ENCODE assay signal across 8 mouse cellular contexts in the genomic region with DNA sequence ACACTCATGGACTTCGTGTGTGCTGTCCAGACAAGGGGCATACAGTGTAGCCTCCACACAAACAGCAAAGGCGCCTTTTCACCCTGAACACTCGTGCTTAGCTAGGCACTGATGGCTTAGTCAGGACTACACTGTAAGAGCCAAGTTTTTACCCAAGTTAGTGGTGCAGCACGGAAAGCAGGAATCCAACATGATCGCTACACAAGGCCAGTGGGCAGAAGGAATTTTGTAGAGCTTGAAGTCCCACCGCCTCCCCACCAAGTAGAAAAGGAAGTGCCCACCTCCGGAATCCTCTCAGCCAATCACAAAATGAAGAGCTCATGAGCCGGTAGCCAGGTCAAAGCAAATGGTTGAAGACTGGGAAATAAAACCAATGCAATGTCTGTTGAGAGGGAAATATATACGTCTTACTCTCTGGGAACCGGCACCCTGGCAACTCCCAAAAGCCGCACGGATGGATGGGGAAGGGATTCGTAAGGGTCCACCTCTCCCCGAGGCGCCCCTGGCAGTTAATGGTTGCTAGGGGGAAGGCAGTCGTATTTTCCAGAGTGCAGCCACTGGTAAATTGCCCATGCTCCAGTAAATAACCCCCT. TPM values are rescaled to one million over a fixed set of nuclear protein-coding genes. Genes with fewer than 3 reads are reported as not detected.
DNase-seq lines count a peak whose midpoint lies in the region; ATAC-seq and TF ChIP-seq lines count a peak whose summit lies in the region.
"Had no signal": no experiment of that assay in that cellular context is flagged by ENCODE, and none has a peak within 500 bp of the region (broad histone marks: within the 10 kb centered on the region; RNA-seq: fewer than 3 reads in every experiment).

No protein-coding gene starts in this region.

- H3K27ac ChIP-seq in lung, embryonic 14.5 days (ENCODE audit: low read depth) = no peak overlapping the region
- H3K27ac ChIP-seq in cortical plate, adult 2 months (ENCODE audit: insufficient read depth, low read length) = no peak overlapping the region
- no peak overlapping the region for H3K27ac ChIP-seq in kidney, adult 2 months (ENCODE audit: insufficient read depth, low read depth, low read length)
- no peak overlapping the region; the same call in 1 of the 2 replicates for H3K27ac ChIP-seq in neural tube, embryonic 15.5 days (replicated peaks)
- H3K27ac ChIP-seq: lung, embryonic 15.5 days had no signal

- no peak overlapping the region for H3K9ac ChIP-seq in lung, embryonic 14.5 days
- H3K9ac ChIP-seq in neural tube, embryonic 15.5 days (replicated peaks) = 0 out of 2 replicates have a peak overlapping the region, but pooled peaks have one; percentile 15
- H3K9ac ChIP-seq: lung, embryonic 15.5 days had no signal

- no peaks in the 10 kb centered on the region for H3K4me1 ChIP-seq in lung, embryonic 14.5 days (ENCODE audit: insufficient read depth)
- no peaks in the 10 kb centered on the region for H3K4me1 ChIP-seq in cortical plate, adult 2 months (ENCODE audit: control insufficient read depth, insufficient read depth, low read length)
- no peaks in the 10 kb centered on the region for H3K4me1 ChIP-seq in kidney, adult 2 months (ENCODE audit: control insufficient read depth, insufficient read depth, low read length)
- peaks cover 4% of the 10 kb centered on the region for H3K4me1 ChIP-seq in neural tube, embryonic 15.5 days
- H3K4me1 ChIP-seq: lung, embryonic 15.5 days had no signal

- 75% methylated on average over 16 of the region's 16 CpGs for WGBS in lung, embryonic 14.5 days
- 32% methylated on average over 16 of the region's 16 CpGs for WGBS in kidney, adult 2 months
- 37% methylated on average over 16 of the region's 16 CpGs for WGBS in neural tube, embryonic 15.5 days

- no peaks in the 10 kb centered on the region for H3K36me3 ChIP-seq in lung, embryonic 14.5 days (ENCODE audit: insufficient read depth)
- H3K36me3 ChIP-seq in kidney, adult 2 months (ENCODE audit: control insufficient read depth, insufficient read depth, low read length) = no peaks in the 10 kb centered on the region
- no peaks in the 10 kb centered on the region for H3K36me3 ChIP-seq in neural tube, embryonic 15.5 days
- H3K36me3 ChIP-seq: lung, embryonic 15.5 days had no signal

- no peak for DNase-seq in lung, embryonic 14.5 days
- DNase-seq in lung, postnatal 14 days = no peak
- peak; percentile 28 for DNase-seq in kidney, adult 2 months
- DNase-seq in urinary bladder, postnatal 14 days (ENCODE audit: low spot score) = no peak
- DNase-seq in layer of hippocampus, adult 18-20 months (ENCODE audit: low spot score in 2 of 2) = no peak

- no peak for TF ChIP-seq CTCF in lung, embryonic 14.5 days (IDR thresholded peaks at IDR 0.05; ENCODE audit: low read depth)
- TF ChIP-seq CTCF in cortical plate, adult 2 months (IDR thresholded peaks at IDR 0.05; ENCODE audit: extremely low read depth, insufficient read depth, low read length) = no peak
- no peak for TF ChIP-seq CTCF in kidney, adult 2 months (conservative IDR thresholded peaks at IDR 0.05; ENCODE audit: insufficient read depth, insufficient read length, low read depth, low read length)

- ATAC-seq in lung, embryonic 14.5 days (ENCODE audit: insufficient read depth) = no peak
- ATAC-seq in neural tube, embryonic 15.5 days (ENCODE audit: low FRiP score) = no peak; the same call in 1 of the 2 replicates

- no peaks in the 10 kb centered on the region for H3K9me3 ChIP-seq in lung, embryonic 14.5 days (ENCODE audit: low read depth, low read length)
- no peaks in the 10 kb centered on the region for H3K9me3 ChIP-seq in neural tube, embryonic 15.5 days (replicated peaks)
- H3K9me3 ChIP-seq: lung, embryonic 15.5 days had no signal

- no peak for TF ChIP-seq POLR2A in cortical plate, adult 2 months (IDR thresholded peaks at IDR 0.05; ENCODE audit: extremely low read depth, insufficient read depth, low read length)
- TF ChIP-seq POLR2A in kidney, adult 2 months (IDR thresholded peaks at IDR 0.05; ENCODE audit: low read depth, low read length) = no peak

- H3K27me3 ChIP-seq in lung, embryonic 14.5 days (ENCODE audit: insufficient read depth, low read length) = no peaks in the 10 kb centered on the region
- no peaks in the 10 kb centered on the region for H3K27me3 ChIP-seq in kidney, adult 2 months (replicated peaks; ENCODE audit: control insufficient read depth, insufficient read depth, low read length)
- no peaks in the 10 kb centered on the region for H3K27me3 ChIP-seq in neural tube, embryonic 15.5 days (replicated peaks)
- H3K27me3 ChIP-seq: lung, embryonic 15.5 days had no signal

- no peak overlapping the region for H3K4me3 ChIP-seq in lung, embryonic 14.5 days (ENCODE audit: low read depth, low read length)
- peak overlapping the region; percentile 31; the same call in 1 of the 2 replicates for H3K4me3 ChIP-seq in cortical plate, adult 2 months (ENCODE audit: insufficient read depth, low read length)
- peak overlapping the region; percentile 26 for H3K4me3 ChIP-seq in kidney, adult 2 months (ENCODE audit: insufficient read depth, low read depth, low read length)
- peak overlapping the region; percentile 37 for H3K4me3 ChIP-seq in neural tube, embryonic 15.5 days (replicated peaks)
- H3K4me3 ChIP-seq: lung, embryonic 15.5 days had no signal

- H3K4me2 ChIP-seq in lung, embryonic 14.5 days = 0 out of 2 replicates have a peak overlapping the region, but pooled peaks have one; percentile 25
- H3K4me2 ChIP-seq in neural tube, embryonic 15.5 days = peak overlapping the region; percentile 54
- H3K4me2 ChIP-seq: lung, embryonic 15.5 days had no signal

RNA-seq across cellular contexts. Expression of gene Lamc1, which starts 13.2 kb away (rescaled TPM):
- polyA plus RNA-seq in lung, embryonic 14.5 days (2014; fragmentation: Nextera tagmentation; extraction: Ambion mirVana) = 183 and 193 TPM in 2 replicates
- 23.2 TPM in 2 replicates for polyA plus RNA-seq in cortical plate, adult 2 months (2012; rRNA removed)
- polyA plus RNA-seq in kidney, adult 2 months (2012; rRNA removed) = 44.6 and 47.8 TPM in 2 replicates
- polyA plus RNA-seq in neural tube, embryonic 15.5 days (2015; fragmentation: Nextera tagmentation; extraction: Ambion mirVana) = 17.1 and 22.8 TPM in 2 replicates
- 10 to 100 TPM; 21.9 to 27.8 TPM for total RNA-seq in layer of hippocampus, adult 18-20 months (2021)
